Mouse (Mus musculus) cerebellum, postnatal 10 days (tissue): Measurements from ENCODE around the gene Stk38.
"Not testable (repeated sequence)": the region's sequence is repeated elsewhere in the genome, so short reads cannot be mapped to it uniquely, and the experiment has no call there.

Experiments
- DNase-seq, 2 experiments: peaks; one replicate each; pipeline ENCODE4 v3.0.0; 2021; ENCODE audit warnings: mixed read lengths in 2 of 2

The Stk38 gene

DNA sequence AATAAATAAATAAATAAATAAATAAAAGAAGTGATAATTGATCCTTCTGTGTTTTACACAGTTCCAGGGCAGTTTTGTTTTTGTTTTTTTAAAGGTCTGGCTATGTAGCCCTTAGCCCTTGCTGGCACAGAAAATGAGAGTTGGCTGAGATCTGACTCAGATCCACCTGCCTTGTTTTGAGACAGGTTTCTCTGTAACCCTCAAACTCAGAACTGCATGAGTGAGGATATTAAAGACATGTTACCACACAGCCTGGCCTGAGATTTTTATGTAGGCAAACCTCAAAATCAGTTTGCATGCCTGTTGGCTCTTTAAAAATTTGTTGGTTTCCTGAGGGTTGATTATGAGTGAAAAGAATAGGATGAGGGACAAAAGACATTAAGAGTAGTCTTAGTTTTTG, 27.7 kb upstream of the Stk38 start:
- DNase-seq = peak; percentile 56 to 59

DNA sequence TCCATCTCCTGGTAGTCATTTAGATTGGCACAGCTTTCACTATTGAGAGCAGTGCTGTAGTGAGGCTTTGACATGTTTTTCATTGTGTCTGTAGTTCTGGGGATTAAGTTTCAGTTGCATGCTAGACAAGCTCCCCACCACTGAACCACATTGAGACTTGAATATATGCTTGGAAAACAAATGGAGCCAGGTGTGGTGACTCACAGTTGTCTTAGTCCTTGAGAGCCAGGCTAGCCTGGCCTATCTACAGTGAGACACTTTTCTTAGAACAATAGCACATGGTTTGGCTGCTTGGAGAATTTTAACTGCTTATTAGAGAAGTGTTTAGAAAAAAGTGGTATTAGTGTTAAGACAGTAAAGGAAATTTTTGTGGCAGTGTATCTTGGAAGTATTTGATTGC, 26.5 kb upstream of the Stk38 start:
- DNase-seq = no peak

DNA sequence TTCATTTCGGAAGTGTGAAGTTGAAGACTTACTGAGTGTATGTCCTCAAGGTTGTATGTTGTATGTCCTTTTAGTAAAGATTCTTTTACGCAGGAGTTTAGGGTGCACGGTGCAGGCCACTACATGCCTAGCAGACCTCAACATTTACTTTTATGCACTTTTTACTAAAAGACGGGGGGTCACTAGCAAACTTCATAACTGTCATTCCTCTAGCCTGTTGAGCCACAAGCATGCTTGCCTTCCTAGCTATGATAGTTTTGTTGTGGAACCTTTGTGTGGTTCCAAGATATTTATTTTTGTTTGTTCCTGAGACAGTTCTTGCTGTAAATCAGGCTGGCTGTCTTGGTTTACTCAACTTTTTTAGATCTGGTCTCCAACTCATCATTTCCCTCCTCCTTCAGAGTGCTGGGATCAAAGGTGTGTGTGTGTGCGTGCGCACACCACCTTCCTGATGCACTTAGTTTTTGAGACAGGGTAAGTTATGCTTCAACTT, 25.8 kb upstream of the Stk38 start:
- DNase-seq = no peak

DNA sequence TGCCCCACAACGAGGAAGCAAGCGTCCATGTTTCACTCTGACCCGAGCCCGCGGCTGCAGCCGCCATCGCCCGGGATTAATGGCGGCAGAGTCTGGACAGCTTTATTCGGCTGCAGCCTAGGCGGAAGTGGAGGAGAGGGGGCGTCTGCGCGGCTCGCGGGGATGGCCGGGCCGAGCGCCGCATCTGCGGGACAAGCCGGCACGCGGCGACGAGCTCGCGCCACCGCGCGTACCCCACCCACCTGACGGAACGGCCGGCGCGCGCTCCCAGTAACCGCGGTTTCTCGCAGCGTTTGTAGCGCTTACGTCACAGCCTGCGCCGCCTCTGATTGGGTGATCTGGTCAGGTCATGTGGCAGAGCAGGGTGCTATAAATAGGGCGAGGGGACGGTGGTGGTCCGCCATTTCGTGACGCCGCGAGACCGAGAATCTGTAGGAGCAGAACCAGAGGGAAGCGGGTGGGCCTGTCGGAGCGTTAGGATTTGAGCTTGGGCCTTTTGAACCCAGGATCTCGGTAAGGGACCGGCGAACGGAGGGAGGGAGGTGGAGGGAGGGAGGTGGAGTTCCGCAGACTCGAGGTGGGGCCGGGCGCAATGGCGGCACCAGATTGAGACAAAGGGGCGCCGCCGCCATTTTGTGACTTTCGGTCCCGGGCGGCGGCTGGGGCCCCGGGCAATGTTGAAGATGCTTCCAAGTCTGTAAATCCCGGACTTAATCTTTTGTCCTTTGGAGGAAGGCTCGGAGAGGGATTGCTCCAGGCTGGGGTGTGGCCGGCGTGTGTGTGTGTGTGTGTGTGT, 24.7 kb upstream of the Stk38 start, which contains the start of gene Srsf3:
Gene Srsf3, plus strand, starts transcription at position 355 of the 796 bp plus-strand sequence.
- DNase-seq = peak; percentile 100

DNA sequence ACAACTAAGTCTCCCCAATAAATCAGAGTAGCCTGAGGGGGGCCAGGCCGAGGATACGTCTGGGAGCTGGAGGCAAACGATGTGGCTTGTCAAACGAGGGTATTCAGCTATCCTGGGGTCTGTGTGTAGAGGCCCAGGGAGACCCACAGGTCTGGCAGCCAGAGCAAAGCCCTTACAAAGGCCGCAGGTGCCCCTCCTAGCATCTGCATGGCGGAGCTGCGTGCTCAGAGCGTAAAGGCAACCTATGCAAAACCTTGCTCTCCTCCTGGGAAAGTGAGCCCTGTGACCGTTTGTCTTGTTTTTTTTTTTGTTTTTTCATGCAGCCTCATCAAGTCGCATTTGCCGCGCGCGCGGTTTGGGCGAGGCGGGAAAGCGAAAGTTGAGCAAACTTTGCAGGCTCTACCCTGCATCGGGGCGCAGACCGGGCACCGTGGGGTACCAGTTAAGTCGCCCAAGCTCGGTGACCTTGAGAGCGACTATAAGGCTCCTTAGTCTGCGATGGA, 24.0 kb upstream of the Stk38 start:
- DNase-seq = no peak

DNA sequence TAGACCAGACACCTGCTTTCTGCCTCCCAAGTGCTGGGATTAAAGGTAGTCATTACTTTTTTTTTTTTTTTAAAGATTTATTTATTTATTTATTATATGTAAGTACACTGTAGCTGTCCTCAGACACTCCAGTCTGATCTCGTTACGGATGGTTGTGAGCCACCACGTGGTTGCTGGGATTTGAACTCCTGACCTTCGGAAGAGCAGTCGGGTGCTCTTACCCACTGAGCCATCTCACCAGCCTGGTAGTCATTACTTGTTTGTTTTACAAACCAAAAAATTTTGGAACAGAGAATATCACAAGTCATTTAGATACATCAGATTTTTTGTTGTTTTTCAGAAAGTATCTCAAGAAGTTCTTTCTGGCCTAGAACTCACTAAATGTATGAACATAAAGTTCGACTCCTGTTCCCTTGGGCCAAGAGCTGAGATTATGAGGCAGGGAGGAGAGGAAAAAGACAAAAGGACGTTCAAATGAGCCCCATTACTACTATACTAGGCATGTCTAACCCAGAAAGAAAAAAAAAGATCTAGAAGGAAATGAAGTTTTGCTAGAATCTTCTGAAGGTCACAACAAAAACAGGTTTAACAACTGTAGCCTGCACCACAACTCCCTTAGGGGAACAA, 23.4 kb upstream of the Stk38 start:
- DNase-seq = not testable (repeated sequence)

DNA sequence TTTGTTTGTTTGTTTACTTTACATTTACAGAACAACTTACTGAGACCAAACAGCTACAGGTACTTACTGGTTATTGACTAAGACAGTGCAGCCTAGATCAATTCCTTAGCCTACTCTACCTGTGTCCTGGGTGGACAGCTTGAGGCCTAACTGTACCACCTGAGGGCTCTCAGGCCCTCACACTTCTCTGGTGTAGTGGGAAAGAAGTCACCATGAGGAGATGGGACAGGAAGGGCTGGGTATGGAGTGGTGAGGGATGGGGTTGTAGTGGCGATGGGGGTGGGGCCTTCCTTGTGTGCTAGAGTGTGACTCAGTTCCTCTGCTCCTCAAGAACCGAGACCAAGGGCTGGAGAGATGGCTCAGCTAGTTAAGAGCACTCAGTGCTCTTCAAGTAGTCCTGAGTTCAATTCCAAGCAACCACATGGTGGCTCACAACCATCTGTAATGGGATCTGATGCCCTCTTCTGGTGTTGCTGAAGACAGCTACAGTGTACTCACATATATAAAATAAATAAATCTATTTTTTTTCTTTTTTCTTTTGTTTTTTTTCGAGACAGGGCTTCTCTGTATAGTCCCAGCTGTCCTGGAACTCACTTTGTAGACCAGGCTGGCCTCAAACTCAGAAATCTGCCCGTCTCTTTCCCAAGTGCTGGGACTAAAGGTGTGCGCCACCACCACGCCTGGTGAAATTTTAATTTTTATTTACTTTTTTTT, 22.7 kb upstream of the Stk38 start:
- DNase-seq = no peak

DNA sequence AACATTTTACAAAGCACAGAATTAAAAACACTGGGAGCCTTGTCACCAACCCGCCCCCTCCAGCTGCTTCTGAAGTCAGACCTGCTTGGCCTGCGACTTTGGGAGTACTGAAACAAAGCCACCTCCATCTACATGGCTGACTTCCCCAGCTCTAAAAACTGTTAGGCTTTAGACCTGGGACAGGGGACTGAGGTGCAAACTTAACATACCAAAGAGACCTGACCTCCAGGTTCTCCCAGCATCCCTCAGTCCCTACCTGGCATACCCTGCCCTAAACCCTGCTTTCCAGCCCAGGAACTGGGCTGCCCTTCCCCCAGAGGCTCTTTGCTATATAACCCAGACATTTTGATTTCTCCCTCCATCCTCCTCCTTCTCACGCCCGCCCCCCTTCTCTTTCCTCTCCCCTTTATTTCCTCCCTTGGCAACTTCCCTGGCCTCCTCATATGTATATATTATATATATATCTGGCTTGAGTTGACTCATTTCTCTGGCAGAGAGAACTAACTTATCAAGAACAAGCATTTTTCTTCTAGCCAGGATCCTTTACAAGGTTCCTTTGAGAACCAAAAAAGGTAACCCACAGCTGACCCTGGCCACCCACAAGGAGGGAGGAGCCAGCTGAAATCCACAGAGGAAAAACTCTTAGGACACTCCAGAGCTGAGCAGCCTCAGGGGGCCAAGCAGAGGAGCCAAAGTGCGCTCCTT, 19.0 kb upstream of the Stk38 start:
- no peak for DNase-seq

DNA sequence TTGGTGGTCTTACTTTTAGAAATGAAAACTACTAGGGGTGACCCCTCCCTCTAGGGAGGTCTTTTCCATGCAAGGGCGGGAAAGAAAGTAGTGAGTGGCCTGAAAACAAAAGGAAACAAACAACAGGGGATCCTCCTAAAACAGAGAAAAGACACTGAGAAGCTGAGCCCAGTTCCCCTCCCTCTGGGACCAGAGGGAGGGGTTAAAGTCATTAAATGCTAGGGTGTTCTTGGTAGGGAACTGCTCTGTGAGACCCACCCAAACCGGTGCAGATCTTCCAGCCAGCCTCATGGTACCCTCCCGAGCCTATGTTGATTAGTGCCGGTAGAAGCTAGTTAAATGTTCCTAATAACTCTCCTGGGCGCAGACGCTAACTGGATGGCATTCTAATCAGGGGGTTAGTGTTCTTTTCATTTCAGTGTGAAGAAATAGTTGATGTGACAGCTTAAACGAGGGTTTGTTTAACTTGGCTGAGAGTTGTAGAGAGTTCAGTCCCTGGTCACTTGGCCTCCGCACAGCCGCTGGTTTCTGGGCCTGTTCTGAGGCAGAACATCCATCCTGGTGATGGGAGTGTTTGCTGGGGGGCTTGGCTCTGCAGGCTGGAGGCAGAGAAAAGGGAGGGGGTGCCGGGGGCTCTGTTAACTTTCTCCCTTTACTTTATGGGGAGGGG, 17.2 kb upstream of the Stk38 start:
- DNase-seq = no peak

DNA sequence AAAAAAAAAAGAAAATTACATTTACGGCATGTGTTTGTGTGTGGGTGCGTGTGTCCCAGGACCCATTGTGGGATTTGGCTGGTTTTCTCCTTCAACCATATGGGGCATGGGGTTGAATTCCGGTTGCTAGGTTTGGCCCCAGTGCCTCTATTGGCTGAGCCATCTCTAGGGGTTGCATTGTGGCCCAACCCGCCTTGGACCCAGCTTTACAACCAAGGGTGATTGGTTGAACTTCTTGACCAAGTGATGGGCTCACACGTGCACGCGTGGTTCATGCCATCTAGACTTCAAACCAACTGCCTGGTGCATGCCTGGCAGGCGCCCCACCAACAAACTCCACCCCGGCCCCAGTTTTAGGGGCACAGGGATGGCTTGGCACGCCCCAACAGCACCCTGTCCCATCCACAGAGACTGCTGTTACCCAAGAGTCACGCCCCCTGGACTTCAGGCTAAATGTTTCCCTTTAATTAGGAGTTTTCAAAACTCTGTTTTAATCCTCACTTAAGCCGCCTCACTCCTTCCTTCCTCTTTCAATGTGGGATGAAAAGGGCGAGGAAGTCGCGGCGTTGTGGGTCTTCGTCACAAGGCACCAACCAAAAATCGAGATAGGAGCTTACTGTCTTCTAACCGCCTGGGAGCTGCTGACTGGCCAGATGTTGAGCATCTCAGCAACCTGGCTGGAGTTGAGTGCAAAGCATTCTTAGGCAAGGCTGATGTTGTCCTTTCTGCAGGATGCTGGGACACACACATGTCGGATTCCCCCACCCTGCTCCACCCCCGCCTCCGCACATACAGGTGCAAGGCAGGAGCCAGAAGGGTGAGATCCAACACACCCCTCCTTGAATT, 16.5 kb upstream of the Stk38 start:
- DNase-seq = no peak

DNA sequence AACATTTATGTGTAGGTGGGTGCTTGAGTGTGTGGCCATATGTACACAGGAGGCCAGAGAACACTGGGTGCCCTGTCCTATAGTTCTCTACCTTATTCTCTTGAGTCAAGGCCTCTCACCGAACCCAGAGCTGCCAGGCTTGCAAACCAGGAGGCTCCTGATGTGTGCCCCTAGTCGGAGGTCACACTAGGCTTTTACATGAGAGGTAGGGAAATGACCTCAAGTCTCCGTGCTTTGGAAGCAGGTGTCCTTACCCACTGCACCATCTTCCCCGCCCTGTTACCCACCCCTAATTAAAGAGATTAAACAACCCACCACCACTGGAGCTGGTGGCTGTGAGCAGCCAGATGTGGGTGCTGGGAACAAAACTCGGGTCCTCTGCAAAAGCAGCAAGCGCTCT, 15.6 kb upstream of the Stk38 start:
- DNase-seq = no peak

DNA sequence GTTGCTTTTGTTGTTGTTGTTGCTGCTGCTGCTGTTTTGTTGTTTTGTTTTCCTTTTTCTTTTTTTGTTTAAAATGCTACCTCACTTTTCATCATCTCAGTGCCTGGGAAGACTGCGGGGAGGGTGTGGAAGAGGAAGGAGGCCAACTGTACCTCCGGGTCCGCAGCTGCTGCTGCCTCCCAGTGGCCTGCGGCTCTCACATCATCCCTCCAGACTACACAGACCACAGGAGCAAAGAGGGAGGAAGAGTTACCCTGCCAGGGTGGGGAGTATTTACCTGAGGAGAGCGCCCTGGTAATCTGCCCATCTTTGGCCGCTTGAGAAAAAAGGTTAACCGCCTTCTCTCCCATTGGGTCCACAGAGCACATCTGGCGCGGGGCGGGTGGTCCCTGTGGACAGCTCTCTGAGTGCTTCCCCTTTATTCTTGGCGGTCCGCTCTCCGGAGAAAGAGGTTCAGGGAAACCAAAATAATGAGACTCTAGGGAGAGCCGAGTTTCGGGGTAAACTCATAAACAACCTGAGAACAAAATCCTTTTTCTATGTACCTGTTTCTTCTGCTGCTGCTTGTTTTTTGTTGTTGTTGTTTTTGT, 14.5 kb upstream of the Stk38 start:
- peak in 1 of 2 experiments; percentile 28 for DNase-seq

DNA sequence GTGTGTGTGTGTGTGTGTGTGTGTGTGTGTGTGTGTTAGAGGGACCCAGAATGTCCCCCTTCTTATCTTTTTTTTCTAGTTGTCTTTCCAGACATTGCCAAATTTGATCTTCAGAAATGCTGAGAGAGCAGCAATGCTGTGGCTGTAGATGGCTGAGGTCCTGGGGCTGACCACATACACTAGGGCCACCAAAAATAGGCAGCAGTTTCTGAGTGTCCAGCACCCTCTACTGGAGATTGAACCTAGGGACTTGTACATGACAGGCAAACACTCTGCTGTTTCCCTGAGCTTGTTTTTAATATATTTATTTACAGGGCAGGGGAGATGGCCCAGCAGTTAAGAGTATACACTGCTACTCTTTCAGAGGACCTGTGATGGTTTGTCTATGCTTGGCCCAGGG, 12.6 kb upstream of the Stk38 start:
- peak in 1 of 2 experiments; percentile 25 for DNase-seq

DNA sequence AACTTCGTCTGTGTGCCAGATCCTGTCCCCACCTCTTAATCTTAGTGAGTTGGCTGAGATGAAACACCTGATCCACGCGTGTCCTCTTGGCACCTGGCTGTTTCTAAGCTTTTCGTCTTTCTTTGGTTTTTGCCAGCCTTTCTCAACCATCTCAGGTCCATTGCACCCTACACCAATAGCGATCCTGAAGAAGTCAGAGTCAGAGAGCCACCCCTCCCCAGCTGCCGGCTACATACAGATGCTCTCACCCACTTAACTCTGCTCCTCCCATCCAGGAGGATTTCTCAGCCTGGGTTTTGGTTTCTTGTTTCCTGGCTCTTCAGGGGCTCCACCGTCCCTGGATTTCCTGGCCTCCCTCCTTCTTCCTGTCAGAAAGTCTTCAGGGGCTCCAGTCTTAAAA, 11.6 kb upstream of the Stk38 start:
- no peak for DNase-seq

DNA sequence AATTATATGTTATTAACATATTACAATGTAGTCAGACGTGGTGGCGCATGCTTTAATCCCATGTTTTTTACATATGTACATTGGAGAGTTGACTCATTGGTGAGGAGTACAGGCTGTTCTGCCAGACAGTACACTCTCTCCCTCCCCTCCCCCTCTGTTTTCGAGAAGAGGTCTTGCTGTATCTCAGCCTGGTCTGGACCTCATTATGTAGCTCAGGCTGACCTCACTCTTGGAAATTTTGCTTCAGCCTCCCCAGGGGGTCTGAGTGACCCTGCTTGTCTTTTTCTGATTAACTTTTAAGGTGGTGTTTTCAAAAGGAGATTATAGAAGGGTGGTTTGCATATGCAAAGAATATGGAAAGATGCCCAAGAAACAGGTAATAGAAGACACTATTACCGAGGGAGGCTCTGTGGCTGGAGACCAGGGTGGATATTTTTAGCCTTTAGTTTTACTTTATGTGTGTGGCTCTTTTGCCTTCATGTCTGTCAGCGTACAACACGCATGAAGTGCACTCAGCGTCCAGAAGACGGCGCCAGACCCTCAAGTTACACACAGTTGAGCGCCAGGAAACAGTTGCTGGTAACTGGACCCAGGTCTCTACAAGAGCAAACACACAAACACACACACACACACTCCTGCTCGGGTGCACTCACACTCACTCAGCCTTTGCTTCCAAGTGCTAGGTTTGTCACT, 10.6 kb upstream of the Stk38 start:
- peak; percentile 20 to 27 for DNase-seq

DNA sequence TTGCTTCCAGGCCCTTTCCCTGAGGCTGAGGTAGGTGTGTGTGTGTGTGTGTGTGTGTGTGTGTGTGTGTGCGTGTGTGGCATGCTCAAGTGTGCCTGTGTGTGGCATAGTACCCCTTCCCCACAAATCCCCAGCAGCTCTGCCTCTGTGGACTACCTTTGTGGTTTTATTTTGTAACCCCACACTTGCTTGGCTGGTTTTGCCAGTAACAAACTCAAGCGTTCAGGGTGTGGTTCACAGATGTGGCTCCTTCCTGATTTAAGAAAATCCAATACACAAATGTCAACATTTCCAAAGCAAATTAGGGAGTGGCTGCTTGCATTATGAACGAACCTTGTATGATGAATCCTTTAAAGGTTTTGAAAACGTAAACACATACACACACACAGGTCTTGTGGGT, 8.9 kb upstream of the Stk38 start:
- DNase-seq = no peak

DNA sequence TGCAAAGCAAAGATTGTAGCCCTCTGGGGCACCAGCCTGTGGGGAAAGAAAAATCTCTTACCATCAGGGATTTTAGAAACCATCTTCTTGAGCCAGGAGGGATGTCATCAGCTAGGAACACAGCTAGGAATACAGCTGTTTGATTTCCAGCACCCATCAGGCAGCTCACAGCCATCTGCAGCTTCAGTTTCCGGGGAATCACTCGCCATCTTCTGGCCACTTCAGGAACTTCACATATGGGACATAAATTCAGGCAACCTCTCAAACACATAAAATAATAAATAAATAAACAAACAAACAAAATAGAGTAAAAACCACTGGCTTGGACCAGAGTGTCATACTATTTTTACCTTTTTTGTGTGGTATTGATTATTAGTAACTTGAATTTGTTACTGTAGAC, 7.8 kb upstream of the Stk38 start:
- peak; percentile 62 to 72 for DNase-seq

DNA sequence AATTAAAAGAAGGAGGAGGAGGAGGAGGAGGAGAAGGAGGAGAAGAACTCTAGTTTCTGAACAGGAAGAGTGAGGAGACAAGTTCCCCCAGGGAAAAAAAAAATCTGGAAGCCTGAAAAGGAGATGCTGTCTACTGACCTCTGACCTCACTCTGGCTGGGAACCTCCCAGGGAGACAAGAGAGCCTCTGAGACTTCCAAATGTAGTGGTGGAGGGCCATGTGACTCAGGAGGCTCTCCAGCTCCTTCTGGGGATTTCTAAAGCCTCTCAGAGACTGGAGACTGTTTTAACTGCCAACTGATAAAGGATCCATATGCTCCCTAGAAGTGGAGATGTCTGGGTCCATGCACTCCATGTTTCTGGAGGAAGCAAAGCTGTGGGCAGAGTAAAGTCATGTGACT, 6.4 kb upstream of the Stk38 start:
- DNase-seq = no peak

DNA sequence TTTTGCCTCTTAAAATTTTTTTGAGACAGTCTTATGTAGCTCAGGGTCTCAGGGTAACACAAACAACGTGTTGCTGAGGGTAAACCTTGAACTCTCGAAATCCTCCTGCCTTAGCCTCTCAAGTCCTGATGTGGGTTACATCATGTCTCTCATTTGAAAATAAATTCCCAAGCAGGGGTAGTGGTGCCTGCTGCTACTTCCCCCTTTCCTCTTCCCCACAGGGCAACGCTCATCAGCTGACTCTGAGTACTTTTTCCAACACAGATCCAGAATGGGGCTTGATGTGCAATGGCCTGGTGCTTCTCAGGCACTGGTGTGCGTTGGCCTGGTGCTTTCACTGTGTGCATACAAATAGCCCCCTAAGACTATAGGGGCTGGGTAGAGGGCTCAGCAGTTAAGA, 1.4 kb upstream of the Stk38 start:
- no peak for DNase-seq

DNA sequence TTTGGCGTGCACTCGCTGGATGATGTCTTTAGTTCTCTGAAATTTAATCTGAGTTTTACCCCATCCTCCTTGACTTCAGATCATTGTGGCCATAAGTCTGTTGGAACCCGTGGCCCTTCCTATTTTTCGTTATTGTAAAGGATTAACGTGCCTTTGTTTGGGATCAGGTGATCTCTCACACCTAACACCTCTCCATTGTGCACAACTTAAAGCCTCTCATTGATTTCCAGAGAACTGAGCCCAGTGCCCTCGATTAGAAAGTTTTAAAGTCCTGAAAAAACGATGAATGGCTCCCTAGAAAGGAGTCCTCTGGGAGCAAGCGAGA, 493 bp upstream of the Stk38 start:
- no peak for DNase-seq
